Mouse (Mus musculus) liver, adult 2 months (tissue): ENCODE results near the gene Slc4a1ap. TPM values are rescaled to one million over a fixed set of nuclear protein-coding genes. Genes with fewer than 3 reads are reported as not detected.
A peak's percentile ranks its signal among the peaks of the same experiment; 100 is the strongest.
"Not testable (repeated sequence)": the region's sequence is repeated elsewhere in the genome, so short reads cannot be mapped to it uniquely, and the experiment has no call there.

Source experiments
- DNase-seq: peaks from one replicate; pipeline ENCODE4 v3.0.0-alpha.2; 2011; ENCODE audit warnings: low read depth, low spot score; ENCODE audit errors: extremely low read depth
- H3K27ac ChIP-seq: fragments of 200-500 bp; replicated peaks from 2 replicates; pipeline ENCODE4 v1.5.1; 2012; ENCODE audit warnings: low read depth, mild to moderate bottlenecking, control low read depth, inconsistent platforms, low read length; ENCODE audit not compliant: insufficient read depth
- H3K27me3 ChIP-seq: fragments of 200-500 bp; 2 replicates; pipeline ENCODE4 v1.6.1; 2012; ENCODE audit warnings: mild to moderate bottlenecking, moderate library complexity, low read length, inconsistent platforms; ENCODE audit not compliant: control insufficient read depth, insufficient read depth
- H3K36me3 ChIP-seq: fragments of 200-500 bp; 2 replicates; pipeline ENCODE4 v1.6.1; 2012; ENCODE audit warnings: low read length, inconsistent platforms; ENCODE audit not compliant: control insufficient read depth, insufficient read depth
- H3K4me1 ChIP-seq: fragments of 200-500 bp; 2 replicates; pipeline ENCODE4 v1.6.1; 2011; ENCODE audit warnings: low read length; ENCODE audit not compliant: control insufficient read depth, insufficient read depth
- H3K4me3 ChIP-seq: fragments of 200-500 bp; 2 replicates; pipeline ENCODE4 v1.5.1; 2011; ENCODE audit warnings: low read depth, mild to moderate bottlenecking, control low read depth, low read length, moderate library complexity; ENCODE audit not compliant: insufficient read depth
- H3K79me2 ChIP-seq: fragments of 200-500 bp; 2 replicates; pipeline ENCODE4 v1.6.1; 2012; ENCODE audit warnings: inconsistent platforms, mild to moderate bottlenecking, low read length, moderate library complexity; ENCODE audit not compliant: control insufficient read depth, insufficient read depth
- H3K9ac ChIP-seq: fragments of 200-500 bp; 2 replicates; pipeline ENCODE4 v1.6.1; 2012; ENCODE audit warnings: low read depth, mild to moderate bottlenecking, control low read depth, inconsistent platforms, low read length
- CTCF ChIP-seq: fragments of 200-500 bp; IDR thresholded peaks from 2 replicates; pipeline ENCODE4 v1.5.1; 2011; ENCODE audit warnings: low read depth, low read length, control low read depth
- POLR2A ChIP-seq: fragments of 200-500 bp; IDR thresholded peaks from 2 replicates; pipeline ENCODE4 v1.6.1; 2011; ENCODE audit warnings: low read length, control low read depth; ENCODE audit not compliant: insufficient read depth; ENCODE audit errors: extremely low read depth
- WGBS: fragments of 180-500 bp; shearing (Covaris S2); methylation state at CpG from one replicate; pipeline ENCODE4 v1.1.7; 2018; 5-methylcytosine and 5-hydroxymethylcytosine counted together
- polyA plus RNA-seq: library from polyadenylated mRNA; depleted of rRNA; stranded (reverse); fragments of >200 nt; gene quantifications from 2 replicates; pipeline ENCODE4 v1.2.3, GENCODE M21; 2012
- total RNA-seq: library from RNA; depleted of rRNA; stranded (reverse); fragments of >200 nt; gene quantifications from 2 replicates; pipeline ENCODE4 v1.2.3, GENCODE M21; 2014

Slc4a1ap gene
- total and polyA plus RNA-seq, 2 experiments: 8.1 to 13.2 TPM

DNA sequence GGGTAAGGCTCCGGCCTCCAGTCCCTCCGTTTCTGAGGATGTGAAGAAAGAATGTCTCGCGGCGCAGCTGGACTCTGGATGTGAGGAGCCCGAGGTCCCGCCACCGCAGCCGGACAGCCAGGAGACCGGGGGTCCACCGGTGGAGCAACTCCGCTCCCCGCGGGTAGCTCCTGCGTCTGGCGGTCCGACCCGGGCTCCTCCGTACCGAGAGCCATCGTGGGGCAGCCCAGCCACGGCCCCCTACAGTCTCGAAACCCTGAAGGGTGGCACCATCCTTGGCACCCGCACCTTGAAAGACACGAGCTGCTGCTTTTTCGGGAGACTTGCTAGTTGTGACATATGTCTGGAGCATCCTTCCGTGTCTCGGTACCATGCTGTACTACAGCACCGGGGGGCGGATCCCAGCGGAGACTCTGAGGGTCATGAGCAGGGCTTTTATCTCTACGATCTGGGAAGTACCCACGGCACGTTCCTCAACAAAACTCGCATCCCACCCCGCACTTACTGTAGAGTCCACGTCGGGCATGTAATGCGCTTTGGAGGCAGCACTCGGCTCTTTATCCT lies 404 bp downstream of the Slc4a1ap start:
- Histone ChIP-seq H3K4me1 (peaks cover 7% of the 10 kb centered on the region), H3K27me3 (no peaks in the 10 kb centered on the region), H3K9ac (peak overlapping the region; percentile 82), H3K27ac (peak overlapping the region; percentile 85; the same call in 1 of the 2 replicates), H3K79me2 (peaks cover 8% of the 10 kb centered on the region; the same call in 1 of the 2 replicates), H3K4me3 (peak overlapping the region; percentile 91), H3K36me3 (peaks cover 15% of the 10 kb centered on the region)
- DNase-seq: no peak
- 2% methylated on average over 40 of the region's 40 CpGs for WGBS
- no peak for TF ChIP-seq CTCF
- no peak for TF ChIP-seq POLR2A

GRCm38 (mm10) chr5:31527707-31528106 lies 912 bp downstream of the Slc4a1ap start, which contains the start of gene Supt7l:
TSS of gene Supt7l (minus strand) at chr5:31527807.
- not testable (repeated sequence) for H3K27me3 ChIP-seq, DNase-seq, H3K4me1 ChIP-seq, H3K79me2 ChIP-seq
- 78% methylated on average over 11 of the region's 11 CpGs for WGBS
- H3K36me3 ChIP-seq: peaks cover 19% of the 10 kb centered on the region
- H3K27ac ChIP-seq: peak within 1 kb of the TSS; percentile 85; the same call in 1 of the 2 replicates
- H3K9ac ChIP-seq: peak within 1 kb of the TSS; percentile 82
- peak within 1 kb of the TSS; percentile 91 for H3K4me3 ChIP-seq

DNA sequence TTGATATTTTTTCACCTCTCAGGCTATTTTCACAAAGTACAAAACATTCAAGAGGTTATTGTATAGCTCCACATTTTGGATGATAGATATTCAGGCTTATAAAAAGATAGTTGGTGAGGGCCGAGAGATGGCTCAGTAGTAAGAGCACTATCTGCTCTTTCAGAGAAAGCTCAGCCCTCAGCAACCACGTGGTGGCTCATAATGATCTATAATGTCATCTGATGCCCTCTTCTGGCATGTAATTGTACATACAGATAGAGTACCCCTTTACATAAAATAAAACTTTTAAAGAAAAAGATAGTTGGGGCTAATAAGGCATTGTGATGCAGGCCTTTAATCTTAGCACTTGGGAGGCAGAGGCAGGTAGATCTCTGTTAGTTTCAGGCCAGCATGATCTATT lies 1.8 kb downstream of the Slc4a1ap start:
- TF ChIP-seq CTCF: no peak
- TF ChIP-seq POLR2A: no peak
- DNase-seq: no peak
- H3K36me3 ChIP-seq: peaks cover 27% of the 10 kb centered on the region
- H3K4me1 ChIP-seq: peaks cover 7% of the 10 kb centered on the region
- 49% methylated on average over 2 of the region's 2 CpGs for WGBS
- H3K4me3 ChIP-seq: no peak overlapping the region
- no peak overlapping the region for H3K27ac ChIP-seq
- no peak overlapping the region for H3K9ac ChIP-seq
- no peaks in the 10 kb centered on the region for H3K27me3 ChIP-seq
- peaks cover 8% of the 10 kb centered on the region; the same call in 1 of the 2 replicates for H3K79me2 ChIP-seq

GRCm38 (mm10) chr5:31535228-31535627 lies 8.4 kb downstream of the Slc4a1ap start:
- no peaks in the 10 kb centered on the region for H3K27me3 ChIP-seq
- no peaks in the 10 kb centered on the region for H3K79me2 ChIP-seq
- peaks cover 61% of the 10 kb centered on the region for H3K36me3 ChIP-seq
- no peak for DNase-seq
- 94% methylated on average over 2 of the region's 2 CpGs for WGBS
- H3K27ac ChIP-seq: no peak overlapping the region
- no peak overlapping the region for H3K4me3 ChIP-seq
- no peaks in the 10 kb centered on the region for H3K4me1 ChIP-seq
- no peak overlapping the region for H3K9ac ChIP-seq
- TF ChIP-seq CTCF (no peak), POLR2A (no peak)

GRCm38 (mm10) chr5:31559401-31559800 lies 32.6 kb downstream of the Slc4a1ap start:
- no peak overlapping the region for H3K27ac ChIP-seq
- H3K4me1 ChIP-seq: no peaks in the 10 kb centered on the region
- H3K9ac ChIP-seq: no peak overlapping the region
- no peak for DNase-seq
- no peaks in the 10 kb centered on the region for H3K27me3 ChIP-seq
- peaks cover 20% of the 10 kb centered on the region for H3K36me3 ChIP-seq
- no peaks in the 10 kb centered on the region for H3K79me2 ChIP-seq
- H3K4me3 ChIP-seq: no peak overlapping the region
- TF ChIP-seq CTCF (no peak), POLR2A (no peak)
- 81% methylated on average over 1 of the region's 1 CpGs for WGBS

DNA sequence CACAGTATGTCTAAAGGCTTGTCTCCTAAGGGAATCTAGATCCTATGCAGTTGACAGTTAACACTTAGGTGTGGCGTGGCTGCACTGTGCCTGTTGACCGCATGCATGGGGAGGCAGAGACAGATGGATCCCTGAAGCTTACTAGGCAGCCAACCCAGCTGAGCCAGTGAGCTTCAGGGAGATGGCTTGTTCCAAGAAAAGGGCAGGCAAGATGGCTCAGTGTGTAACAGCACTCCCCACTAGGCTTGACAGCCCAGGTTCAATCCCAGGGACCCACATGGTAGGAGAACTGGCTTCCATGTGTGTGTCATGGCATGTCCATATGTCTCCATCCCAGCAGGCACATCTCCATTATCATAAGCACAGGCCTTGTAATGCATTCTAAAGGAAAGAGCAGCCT lies 33.6 kb downstream of the Slc4a1ap start:
- TF ChIP-seq POLR2A: no peak
- no peak for TF ChIP-seq CTCF
- no peak for DNase-seq
- Histone ChIP-seq H3K27ac (no peak overlapping the region), H3K36me3 (peaks cover 16% of the 10 kb centered on the region), H3K27me3 (no peaks in the 10 kb centered on the region), H3K4me3 (no peak overlapping the region), H3K4me1 (no peaks in the 10 kb centered on the region), H3K79me2 (no peaks in the 10 kb centered on the region), H3K9ac (no peak overlapping the region)
- 100% methylated on average over 2 of the region's 2 CpGs for WGBS
